Mouse (Mus musculus): ENCODE data around the gene Vps18.

GRCm38 (mm10) chr2:119245246-119245645 lies 43.3 kb upstream of the Vps18 start:
- TF ChIP-seq CTCF (IDR thresholded peaks at IDR 0.05; ENCODE audit: low read depth): no peak
- TF ChIP-seq EP300 (IDR thresholded peaks at IDR 0.05; ENCODE audit: low read depth): no peak

Measured in liver, embryonic 14.5 days (tissue).